Mouse (Mus musculus): ENCODE data around the gene Ppp3ca. TPM values are rescaled to one million over a fixed set of nuclear protein-coding genes. Genes with fewer than 3 reads are reported as not detected.
A peak's percentile ranks its signal among the peaks of the same experiment; 100 is the strongest.

Ppp3ca gene
- polyA plus RNA-seq, 1 experiment from 2014 or later: 190 TPM

GRCm38 (mm10) chr3:136871772-136872532, 202.0 kb downstream of the Ppp3ca start:
- no peaks in the 10 kb centered on the region for H3K36me3 ChIP-seq
- no peak overlapping the region for H3K9ac ChIP-seq (replicated peaks)
- no peaks in the 10 kb centered on the region for H3K9me3 ChIP-seq (replicated peaks)
- H3K4me1 ChIP-seq: peaks cover 35% of the 10 kb centered on the region
- H3K27me3 ChIP-seq (replicated peaks): no peaks in the 10 kb centered on the region
- H3K27ac ChIP-seq (replicated peaks): peak overlapping the region; percentile 34
- no peak overlapping the region for H3K4me2 ChIP-seq
- no peak for ATAC-seq (ENCODE audit: low FRiP score)
- 24% methylated on average over 14 of the region's 14 CpGs for WGBS
- no peak overlapping the region for H3K4me3 ChIP-seq (replicated peaks)

GRCm38 (mm10) chr3:136872533-136873095, 202.7 kb downstream of the Ppp3ca start:
- ATAC-seq (ENCODE audit: low FRiP score): no peak; the same call in 1 of the 2 replicates
- no peaks in the 10 kb centered on the region for H3K27me3 ChIP-seq (replicated peaks)
- no peaks in the 10 kb centered on the region for H3K9me3 ChIP-seq (replicated peaks)
- peak overlapping the region; percentile 34; the same call in 1 of the 2 replicates for H3K27ac ChIP-seq (replicated peaks)
- H3K36me3 ChIP-seq: no peaks in the 10 kb centered on the region
- no peak overlapping the region for H3K4me3 ChIP-seq (replicated peaks)
- peaks cover 35% of the 10 kb centered on the region for H3K4me1 ChIP-seq
- no peak overlapping the region for H3K9ac ChIP-seq (replicated peaks)
- 65% methylated on average over 8 of the region's 8 CpGs for WGBS
- no peak overlapping the region for H3K4me2 ChIP-seq

GRCm38 (mm10) chr3:136873809-136874449, 204.0 kb downstream of the Ppp3ca start:
- Histone ChIP-seq H3K4me3 (replicated peaks) (no peak overlapping the region), H3K9me3 (replicated peaks) (no peaks in the 10 kb centered on the region), H3K4me1 (peaks cover 35% of the 10 kb centered on the region), H3K9ac (replicated peaks) (no peak overlapping the region), H3K27ac (replicated peaks) (no peak overlapping the region), H3K27me3 (replicated peaks) (no peaks in the 10 kb centered on the region), H3K4me2 (no peak overlapping the region), H3K36me3 (0 out of 2 replicates have a peak, but pooled peaks cover 4% of the 10 kb centered on the region)
- ATAC-seq (ENCODE audit: low FRiP score): no peak; the same call in 1 of the 2 replicates
- 76% methylated on average over 7 of the region's 7 CpGs for WGBS

- H3K4me1 ChIP-seq: peaks cover 35% of the 10 kb centered on the region
- 34% methylated on average over 5 of the region's 5 CpGs for WGBS
Measured at GRCm38 (mm10) chr3:136874566-136874965, 204.6 kb downstream of the Ppp3ca start.

GRCm38 (mm10) chr3:136887741-136888140, 217.8 kb downstream of the Ppp3ca start:
- Histone ChIP-seq H3K4me3 (replicated peaks) (no peak overlapping the region), H3K27me3 (replicated peaks) (no peaks in the 10 kb centered on the region), H3K27ac (replicated peaks) (no peak overlapping the region), H3K36me3 (peaks cover 13% of the 10 kb centered on the region; the same call in 1 of the 2 replicates), H3K4me1 (no peaks in the 10 kb centered on the region), H3K9me3 (replicated peaks) (no peaks in the 10 kb centered on the region), H3K9ac (replicated peaks) (no peak overlapping the region), H3K4me2 (no peak overlapping the region)
- 82% methylated on average over 9 of the region's 9 CpGs for WGBS
- ATAC-seq (ENCODE audit: low FRiP score): no peak

More at GRCm38 (mm10) chr3:136874566-136874965, 204.6 kb downstream of the Ppp3ca start:
- Histone ChIP-seq H3K36me3 (0 out of 2 replicates have a peak, but pooled peaks cover 4% of the 10 kb centered on the region), H3K27me3 (replicated peaks) (no peaks in the 10 kb centered on the region), H3K4me3 (replicated peaks) (no peak overlapping the region), H3K27ac (replicated peaks) (no peak overlapping the region), H3K9ac (replicated peaks) (no peak overlapping the region), H3K9me3 (replicated peaks) (no peaks in the 10 kb centered on the region), H3K4me2 (no peak overlapping the region)
- no peak for ATAC-seq (ENCODE audit: low FRiP score)

GRCm38 (mm10) chr3:136892140-136892539, 222.2 kb downstream of the Ppp3ca start:
- Histone ChIP-seq H3K9me3 (replicated peaks) (no peaks in the 10 kb centered on the region), H3K4me2 (no peak overlapping the region), H3K36me3 (peaks cover 16% of the 10 kb centered on the region), H3K27ac (replicated peaks) (no peak overlapping the region), H3K4me3 (replicated peaks) (no peak overlapping the region), H3K27me3 (replicated peaks) (no peaks in the 10 kb centered on the region), H3K9ac (replicated peaks) (no peak overlapping the region), H3K4me1 (peaks cover 7% of the 10 kb centered on the region; the same call in 1 of the 2 replicates)
- ATAC-seq (ENCODE audit: low FRiP score): no peak
- 72% methylated on average over 3 of the region's 3 CpGs for WGBS

GRCm38 (mm10) chr3:136893596-136894402, 223.9 kb downstream of the Ppp3ca start:
- Histone ChIP-seq H3K9me3 (replicated peaks) (no peaks in the 10 kb centered on the region), H3K27me3 (replicated peaks) (no peaks in the 10 kb centered on the region), H3K9ac (replicated peaks) (no peak overlapping the region), H3K4me2 (no peak overlapping the region), H3K27ac (replicated peaks) (no peak overlapping the region), H3K36me3 (peaks cover 12% of the 10 kb centered on the region), H3K4me3 (replicated peaks) (no peak overlapping the region), H3K4me1 (peaks cover 10% of the 10 kb centered on the region; the same call in 1 of the 2 replicates)
- WGBS: 38% methylated on average over 18 of the region's 18 CpGs
- no peak for ATAC-seq (ENCODE audit: low FRiP score)

GRCm38 (mm10) chr3:136895498-136895897, 225.6 kb downstream of the Ppp3ca start:
- Histone ChIP-seq H3K9ac (replicated peaks) (no peak overlapping the region), H3K27me3 (replicated peaks) (no peaks in the 10 kb centered on the region), H3K27ac (replicated peaks) (no peak overlapping the region), H3K4me1 (peaks cover 10% of the 10 kb centered on the region; the same call in 1 of the 2 replicates), H3K4me3 (replicated peaks) (no peak overlapping the region), H3K9me3 (replicated peaks) (no peaks in the 10 kb centered on the region), H3K36me3 (peaks cover 12% of the 10 kb centered on the region), H3K4me2 (no peak overlapping the region)
- no peak for ATAC-seq (ENCODE audit: low FRiP score)

- no peaks in the 10 kb centered on the region for H3K9me3 ChIP-seq (replicated peaks)
- ATAC-seq (ENCODE audit: low FRiP score): no peak
Measured at GRCm38 (mm10) chr3:136896276-136896675, 226.4 kb downstream of the Ppp3ca start.

GRCm38 (mm10) chr3:136899744-136900143, 229.8 kb downstream of the Ppp3ca start:
- no peak overlapping the region for H3K27ac ChIP-seq (replicated peaks)
- peaks cover 14% of the 10 kb centered on the region for H3K36me3 ChIP-seq
- no peaks in the 10 kb centered on the region for H3K27me3 ChIP-seq (replicated peaks)
- 40% methylated on average over 2 of the region's 2 CpGs for WGBS
- no peak for ATAC-seq (ENCODE audit: low FRiP score)
- H3K9ac ChIP-seq (replicated peaks): no peak overlapping the region
- H3K4me1 ChIP-seq: 0 out of 2 replicates have a peak, but pooled peaks cover 3% of the 10 kb centered on the region
- no peaks in the 10 kb centered on the region for H3K9me3 ChIP-seq (replicated peaks)
- no peak overlapping the region for H3K4me2 ChIP-seq
- no peak overlapping the region for H3K4me3 ChIP-seq (replicated peaks)

More at GRCm38 (mm10) chr3:136896276-136896675, 226.4 kb downstream of the Ppp3ca start:
- Histone ChIP-seq H3K27me3 (replicated peaks) (no peaks in the 10 kb centered on the region), H3K4me2 (no peak overlapping the region), H3K36me3 (peaks cover 12% of the 10 kb centered on the region), H3K9ac (replicated peaks) (no peak overlapping the region), H3K4me1 (peaks cover 10% of the 10 kb centered on the region; the same call in 1 of the 2 replicates), H3K4me3 (replicated peaks) (no peak overlapping the region), H3K27ac (replicated peaks) (no peak overlapping the region)
- 73% methylated on average over 4 of the region's 4 CpGs for WGBS

GRCm38 (mm10) chr3:136900986-136901385, 231.1 kb downstream of the Ppp3ca start:
- Histone ChIP-seq H3K4me2 (no peak overlapping the region), H3K27me3 (replicated peaks) (no peaks in the 10 kb centered on the region), H3K36me3 (peaks cover 12% of the 10 kb centered on the region; the same call in 1 of the 2 replicates), H3K9me3 (replicated peaks) (no peaks in the 10 kb centered on the region), H3K27ac (replicated peaks) (no peak overlapping the region), H3K4me1 (0 out of 2 replicates have a peak, but pooled peaks cover 3% of the 10 kb centered on the region), H3K4me3 (replicated peaks) (no peak overlapping the region), H3K9ac (replicated peaks) (no peak overlapping the region)
- ATAC-seq (ENCODE audit: low FRiP score): no peak
- WGBS: 88% methylated on average over 6 of the region's 6 CpGs
